Mouse (Mus musculus): ENCODE data around the gene Orm1. TPM values are rescaled to one million over a fixed set of nuclear protein-coding genes. Genes with fewer than 3 reads are reported as not detected.

Orm1 gene
- total RNA-seq (2021): under 1 TPM; 0.41 to 0.65 TPM
- polyA plus RNA-seq (2012; rRNA removed): 3.0 and 4.2 TPM in 2 replicates
- long read RNA-seq: 0 reads

DNA sequence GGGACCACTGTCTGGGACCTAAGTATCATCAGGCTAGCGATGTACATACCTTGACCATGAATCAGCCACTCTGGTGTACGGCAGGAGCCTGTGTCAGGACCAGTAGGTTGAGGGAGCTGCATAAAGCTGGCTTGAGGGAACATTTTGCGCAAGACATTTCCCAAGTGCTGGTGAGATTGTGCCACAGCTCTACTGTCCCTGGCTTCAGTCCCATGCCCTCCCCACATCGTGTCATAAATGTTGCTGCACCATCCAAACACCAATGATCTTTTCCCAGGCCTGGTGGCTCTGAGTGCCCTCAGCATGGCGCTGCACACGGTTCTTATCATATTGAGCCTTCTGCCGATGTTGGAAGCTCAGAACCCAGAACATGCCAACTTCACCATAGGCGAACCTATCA, at the start of gene Orm1:
Gene Orm1 (plus strand): TSS at position 266 of the 400 bp plus-strand sequence.
- Histone ChIP-seq H3K27me3 (ENCODE audit: control insufficient read depth, insufficient read depth, low read length) (no peaks in the 10 kb centered on the region), H3K27ac (no peak within 1 kb of the TSS), H3K9ac (ENCODE audit: low read depth, low read length) (no peak within 1 kb of the TSS), H3K4me1 (ENCODE audit: control insufficient read depth, insufficient read depth, low read length) (no peaks in the 10 kb centered on the region), H3K4me3 (no peak within 1 kb of the TSS), H3K36me3 (ENCODE audit: control insufficient read depth, insufficient read depth, low read length) (no peaks in the 10 kb centered on the region), H3K79me2 (replicated peaks; ENCODE audit: control insufficient read depth, insufficient read depth, low read length) (no peaks in the 10 kb centered on the region)
- TF ChIP-seq EP300 (IDR thresholded peaks at IDR 0.05; ENCODE audit: insufficient read depth, low read depth, low read length) (no peak), POLR2A (IDR thresholded peaks at IDR 0.05; ENCODE audit: insufficient read depth, low read depth, low read length) (no peak), CTCF (IDR thresholded peaks at IDR 0.05) (no peak)
- intact Hi-C loops (cut with DNase I): no loop called here
- WGBS: 74% methylated on average over 8 of the region's 8 CpGs
- DNase-seq: no peak

GRCm38 (mm10) chr4:63295641-63296040, 48.7 kb upstream of the Orm1 start:
- 94% methylated on average over 1 of the region's 1 CpGs for WGBS
- no peak overlapping the region for H3K27ac ChIP-seq

GRCm38 (mm10) chr4:63296263-63296662, 48.1 kb upstream of the Orm1 start:
- WGBS: 55% methylated on average over 3 of the region's 3 CpGs
- H3K4me3 ChIP-seq: no peak overlapping the region
- no peaks in the 10 kb centered on the region for H3K27me3 ChIP-seq (ENCODE audit: control insufficient read depth, insufficient read depth, low read length)
- no peaks in the 10 kb centered on the region for H3K79me2 ChIP-seq (replicated peaks; ENCODE audit: control insufficient read depth, insufficient read depth, low read length)
- no peaks in the 10 kb centered on the region for H3K36me3 ChIP-seq (ENCODE audit: control insufficient read depth, insufficient read depth, low read length)
- H3K9ac ChIP-seq (ENCODE audit: low read depth, low read length): no peak overlapping the region
- no peak for DNase-seq
- no peak overlapping the region for H3K27ac ChIP-seq
- TF ChIP-seq EP300 (IDR thresholded peaks at IDR 0.05; ENCODE audit: insufficient read depth, low read depth, low read length): no peak
- TF ChIP-seq POLR2A (IDR thresholded peaks at IDR 0.05; ENCODE audit: insufficient read depth, low read depth, low read length): no peak
- no peak for TF ChIP-seq CTCF (IDR thresholded peaks at IDR 0.05)
- H3K4me1 ChIP-seq (ENCODE audit: control insufficient read depth, insufficient read depth, low read length): no peaks in the 10 kb centered on the region
- intact Hi-C loops (cut with DNase I): no loop called here

More at GRCm38 (mm10) chr4:63295641-63296040, 48.7 kb upstream of the Orm1 start:
- no peaks in the 10 kb centered on the region for H3K27me3 ChIP-seq (ENCODE audit: control insufficient read depth, insufficient read depth, low read length)
- H3K4me1 ChIP-seq (ENCODE audit: control insufficient read depth, insufficient read depth, low read length): no peaks in the 10 kb centered on the region
- H3K4me3 ChIP-seq: no peak overlapping the region
- DNase-seq: no peak
- intact Hi-C loops (cut with DNase I): no loop called here
- no peaks in the 10 kb centered on the region for H3K36me3 ChIP-seq (ENCODE audit: control insufficient read depth, insufficient read depth, low read length)
- no peak overlapping the region for H3K9ac ChIP-seq (ENCODE audit: low read depth, low read length)
- no peaks in the 10 kb centered on the region for H3K79me2 ChIP-seq (replicated peaks; ENCODE audit: control insufficient read depth, insufficient read depth, low read length)
- TF ChIP-seq EP300 (IDR thresholded peaks at IDR 0.05; ENCODE audit: insufficient read depth, low read depth, low read length) (no peak), POLR2A (IDR thresholded peaks at IDR 0.05; ENCODE audit: insufficient read depth, low read depth, low read length) (no peak), CTCF (IDR thresholded peaks at IDR 0.05) (no peak)

DNA sequence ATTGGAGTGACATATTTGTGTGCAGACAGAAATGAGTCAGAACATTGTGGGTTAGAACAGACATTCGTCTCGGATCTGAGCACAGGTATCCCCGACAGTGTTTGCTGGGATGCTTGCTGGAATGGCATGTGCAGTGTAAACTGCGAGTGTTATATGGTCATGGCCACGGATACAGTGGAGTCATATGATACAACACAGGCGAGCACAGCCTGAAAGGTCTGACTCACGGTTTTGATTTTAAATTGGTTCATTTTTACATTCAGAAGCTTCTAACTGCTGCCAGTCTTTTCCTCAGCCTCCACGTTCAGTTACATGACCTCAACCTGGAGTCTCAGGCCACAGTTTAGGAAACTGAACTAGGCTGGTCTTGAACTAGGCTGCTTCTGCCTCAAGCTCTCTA, 47.5 kb upstream of the Orm1 start:
- 87% methylated on average over 8 of the region's 8 CpGs for WGBS
- no peak for DNase-seq

GRCm38 (mm10) chr4:63298191-63298590, 46.2 kb upstream of the Orm1 start:
- intact Hi-C loops (cut with DNase I): no loop called here
- DNase-seq: no peak
- no peaks in the 10 kb centered on the region for H3K27me3 ChIP-seq (ENCODE audit: control insufficient read depth, insufficient read depth, low read length)
- no peak for TF ChIP-seq CTCF (IDR thresholded peaks at IDR 0.05)
- no peak for TF ChIP-seq EP300 (IDR thresholded peaks at IDR 0.05; ENCODE audit: insufficient read depth, low read depth, low read length)
- TF ChIP-seq POLR2A (IDR thresholded peaks at IDR 0.05; ENCODE audit: insufficient read depth, low read depth, low read length): no peak
- H3K9ac ChIP-seq (ENCODE audit: low read depth, low read length): no peak overlapping the region
- H3K4me3 ChIP-seq: no peak overlapping the region
- H3K79me2 ChIP-seq (replicated peaks; ENCODE audit: control insufficient read depth, insufficient read depth, low read length): no peaks in the 10 kb centered on the region
- H3K27ac ChIP-seq: no peak overlapping the region
- no peaks in the 10 kb centered on the region for H3K36me3 ChIP-seq (ENCODE audit: control insufficient read depth, insufficient read depth, low read length)
- WGBS: 97% methylated on average over 8 of the region's 8 CpGs
- no peaks in the 10 kb centered on the region for H3K4me1 ChIP-seq (ENCODE audit: control insufficient read depth, insufficient read depth, low read length)

More for the DNA sequence above, 47.5 kb upstream of the Orm1 start:
- Histone ChIP-seq H3K4me3 (no peak overlapping the region), H3K79me2 (replicated peaks; ENCODE audit: control insufficient read depth, insufficient read depth, low read length) (no peaks in the 10 kb centered on the region), H3K27me3 (ENCODE audit: control insufficient read depth, insufficient read depth, low read length) (no peaks in the 10 kb centered on the region), H3K36me3 (ENCODE audit: control insufficient read depth, insufficient read depth, low read length) (no peaks in the 10 kb centered on the region), H3K9ac (ENCODE audit: low read depth, low read length) (no peak overlapping the region), H3K27ac (no peak overlapping the region), H3K4me1 (ENCODE audit: control insufficient read depth, insufficient read depth, low read length) (no peaks in the 10 kb centered on the region)
- intact Hi-C loops (cut with DNase I): no loop called here
- no peak for TF ChIP-seq CTCF (IDR thresholded peaks at IDR 0.05)
- TF ChIP-seq POLR2A (IDR thresholded peaks at IDR 0.05; ENCODE audit: insufficient read depth, low read depth, low read length): no peak
- no peak for TF ChIP-seq EP300 (IDR thresholded peaks at IDR 0.05; ENCODE audit: insufficient read depth, low read depth, low read length)

DNA sequence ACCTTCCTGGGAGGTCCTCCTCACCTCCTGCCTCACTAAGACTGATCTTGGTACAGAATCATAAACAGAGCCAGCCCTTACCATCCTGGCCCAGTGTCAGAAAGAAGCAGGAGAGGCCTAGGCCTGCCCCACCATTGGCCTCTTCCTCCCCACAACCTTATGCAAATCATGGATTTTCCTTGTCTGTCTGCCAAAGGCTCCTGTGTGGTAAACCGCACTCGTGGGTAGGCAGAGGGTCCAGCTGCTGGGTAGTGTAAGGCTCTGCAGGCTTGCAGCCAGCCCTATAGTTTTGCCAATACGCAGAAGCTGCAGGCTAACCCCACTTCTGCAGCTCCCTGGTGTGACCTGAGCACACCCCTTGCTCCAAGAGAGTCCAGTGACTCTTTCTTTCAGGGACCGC, 41.7 kb upstream of the Orm1 start:
- intact Hi-C loops (cut with DNase I): no loop called here
- Histone ChIP-seq H3K9ac (ENCODE audit: low read depth, low read length) (no peak overlapping the region), H3K79me2 (replicated peaks; ENCODE audit: control insufficient read depth, insufficient read depth, low read length) (no peaks in the 10 kb centered on the region), H3K4me1 (ENCODE audit: control insufficient read depth, insufficient read depth, low read length) (no peaks in the 10 kb centered on the region), H3K27ac (no peak overlapping the region), H3K4me3 (no peak overlapping the region), H3K27me3 (ENCODE audit: control insufficient read depth, insufficient read depth, low read length) (no peaks in the 10 kb centered on the region), H3K36me3 (ENCODE audit: control insufficient read depth, insufficient read depth, low read length) (no peaks in the 10 kb centered on the region)
- no peak for DNase-seq
- WGBS: 76% methylated on average over 4 of the region's 4 CpGs
- TF ChIP-seq EP300 (IDR thresholded peaks at IDR 0.05; ENCODE audit: insufficient read depth, low read depth, low read length) (no peak), CTCF (IDR thresholded peaks at IDR 0.05) (no peak), POLR2A (IDR thresholded peaks at IDR 0.05; ENCODE audit: insufficient read depth, low read depth, low read length) (no peak)
